Mouse (Mus musculus): Measurements from ENCODE around the gene Strbp. TPM values are rescaled to one million over a fixed set of nuclear protein-coding genes. Genes with fewer than 3 reads are reported as not detected.

Strbp gene
- 56.5 and 90.2 TPM in 2 replicates for polyA plus RNA-seq (2021; fragmentation: Nextera tagmentation)
- long read RNA-seq, experiment 1, full-length matches to known transcripts = 6 of 123 reads
- long read RNA-seq, experiment 1, partial matches to known transcripts = 29 of 123 reads
- long read RNA-seq, experiment 1, other reads (novel, unspliced or antisense) = 88 of 123 reads
- long read RNA-seq, experiment 2, full-length matches to known transcripts = 2 of 128 reads
- long read RNA-seq, experiment 2, partial matches to known transcripts = 44 of 128 reads
- long read RNA-seq, experiment 2, other reads (novel, unspliced or antisense) = 82 of 128 reads

GRCm38 (mm10) chr2:37703230-37703954 is at the start of gene Strbp:
Strbp (minus strand) TSS chr2:37703859.

GRCm38 (mm10) chr2:37516030-37516710 is 187.5 kb downstream of the Strbp start, which contains the start of gene Gpr21:
Gpr21 (plus strand) TSS chr2:37516332.

GRCm38 (mm10) chr2:37442611-37443591 is 260.8 kb downstream of the Strbp start, which contains the start of the genes Zbtb26, Zbtb6 and Rabgap1:
Zbtb26 (minus strand) TSS chr2:37443135.
Zbtb6 (minus strand) TSS chr2:37443171.
Rabgap1 (plus strand) TSS chr2:37443279.

Other genes starting within 250 kb of the Strbp start
- 0.68 and 0.86 TPM in 2 replicates for gene Gpr21, start 187.5 kb downstream of the Strbp start, polyA plus RNA-seq (2021; fragmentation: Nextera tagmentation)
- 1.4 and 1.5 TPM in 2 replicates for gene Crb2, start 72.4 kb upstream of the Strbp start, polyA plus RNA-seq (2021; fragmentation: Nextera tagmentation)

Measured in left cerebral cortex, adult 6 months (tissue).